Mouse (Mus musculus): ENCODE data around the gene Lage3.

- TF ChIP-seq CTCF (IDR thresholded peaks at IDR 0.05; ENCODE audit: low read depth, low read length) (no peak), POLR2A (IDR thresholded peaks at IDR 0.05; ENCODE audit: insufficient read depth, low read length) (no peak), EP300 (IDR thresholded peaks at IDR 0.05; ENCODE audit: insufficient read depth, low read depth, low read length) (no peak)
Measured at GRCm38 (mm10) chrX:74330166-74330930, 23.1 kb downstream of the Lage3 start.
